Mouse (Mus musculus) erythroblast, embryonic 14.5 days (primary cell): ENCODE results near the gene Cyp3a25. TPM values are rescaled to one million over a fixed set of nuclear protein-coding genes. Genes with fewer than 3 reads are reported as not detected.
"Not testable (repeated sequence)": the region's sequence is repeated elsewhere in the genome, so short reads cannot be mapped to it uniquely, and the experiment has no call there.

ENCODE experiments used
- H3K27me3 ChIP-seq: 2 replicates; pipeline ENCODE4 v1.6.1; 2012; ENCODE audit warnings: inconsistent platforms; ENCODE audit not compliant: control insufficient read depth
- H3K36me3 ChIP-seq: 2 replicates; pipeline ENCODE4 v1.6.1; 2012; ENCODE audit warnings: mild to moderate bottlenecking, inconsistent platforms; ENCODE audit not compliant: control insufficient read depth
- H3K4me1 ChIP-seq: 2 replicates; pipeline ENCODE4 v1.6.1; 2012; ENCODE audit warnings: inconsistent platforms; ENCODE audit not compliant: control insufficient read depth
- H3K4me3 ChIP-seq: replicated peaks from 2 replicates; pipeline ENCODE3; 2012; ENCODE audit warnings: moderate library complexity, mild to moderate bottlenecking, inconsistent platforms
- H3K9me3 ChIP-seq: 2 replicates; pipeline ENCODE4 v1.6.1; 2012; ENCODE audit warnings: low read length, inconsistent platforms, mixed read lengths; ENCODE audit not compliant: control insufficient read depth
- GATA1 ChIP-seq: IDR thresholded peaks from 2 replicates; pipeline ENCODE4 v1.6.1; 2012; ENCODE audit warnings: low read length, inconsistent platforms, mixed read lengths
- TAL1 ChIP-seq: IDR thresholded peaks from 3 replicates; pipeline ENCODE4 v1.6.1; 2012; ENCODE audit warnings: low read length, inconsistent platforms, mixed read lengths
- polyA plus RNA-seq: library from polyadenylated mRNA; stranded (reverse); fragments of >175 nt; gene quantifications from 2 replicates; pipeline ENCODE4 v1.2.3, GENCODE M21; 2012

Cyp3a25 gene
- polyA plus RNA-seq, result 0.02 TPM in 1 of 2 replicates, not detected in the other

- H3K4me3 ChIP-seq, H3K27me3 ChIP-seq, H3K4me1 ChIP-seq, H3K36me3 ChIP-seq: not testable (repeated sequence)
- H3K9me3 ChIP-seq, result peaks cover 15% of the 10 kb centered on the region
Observed at GRCm38 (mm10) chr5:146009509-146009908, at the start of gene Cyp3a25. Gene Cyp3a25, minus strand, starts transcription at chr5:146009618.

- Histone ChIP-seq H3K4me3 (no peak overlapping the region), H3K36me3 (no peaks in the 10 kb centered on the region), H3K27me3 (no peaks in the 10 kb centered on the region), H3K4me1 (no peaks in the 10 kb centered on the region), H3K9me3 (peaks cover 20% of the 10 kb centered on the region)
- no peak for TF ChIP-seq TAL1
- no peak for TF ChIP-seq GATA1
Observed at GRCm38 (mm10) chr5:146021136-146021535, 11.7 kb upstream of the Cyp3a25 start.

GRCm38 (mm10) chr5:146018275-146018674, 8.9 kb upstream of the Cyp3a25 start:
- Histone ChIP-seq H3K4me3 (no peak overlapping the region), H3K9me3 (peaks cover 33% of the 10 kb centered on the region), H3K36me3 (no peaks in the 10 kb centered on the region), H3K4me1 (no peaks in the 10 kb centered on the region), H3K27me3 (no peaks in the 10 kb centered on the region)
- TF ChIP-seq TAL1, result no peak

DNA sequence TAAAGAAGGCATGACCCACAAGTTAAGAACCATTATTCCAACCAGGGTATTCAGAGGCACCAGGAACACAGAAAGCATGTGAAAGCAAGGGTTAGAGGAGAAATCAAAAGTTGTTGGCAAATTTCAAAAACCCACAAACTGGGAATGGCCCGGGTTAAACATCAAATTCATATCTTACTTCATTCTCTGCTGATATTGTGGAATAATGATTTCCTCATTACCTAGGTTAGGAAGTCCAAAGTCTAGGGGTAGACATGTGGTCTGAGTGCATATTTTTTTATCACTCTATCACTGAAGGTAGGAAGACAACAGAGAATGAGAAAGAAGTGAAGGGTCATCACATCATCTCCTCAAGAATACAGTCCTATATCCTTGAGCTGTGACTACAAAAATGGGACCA, 1.8 kb upstream of the Cyp3a25 start:
- Histone ChIP-seq H3K36me3 (no peaks in the 10 kb centered on the region), H3K9me3 (peaks cover 22% of the 10 kb centered on the region), H3K27me3 (no peaks in the 10 kb centered on the region), H3K4me3 (no peak overlapping the region), H3K4me1 (no peaks in the 10 kb centered on the region)
- TF ChIP-seq TAL1 (no peak), GATA1 (no peak)

DNA sequence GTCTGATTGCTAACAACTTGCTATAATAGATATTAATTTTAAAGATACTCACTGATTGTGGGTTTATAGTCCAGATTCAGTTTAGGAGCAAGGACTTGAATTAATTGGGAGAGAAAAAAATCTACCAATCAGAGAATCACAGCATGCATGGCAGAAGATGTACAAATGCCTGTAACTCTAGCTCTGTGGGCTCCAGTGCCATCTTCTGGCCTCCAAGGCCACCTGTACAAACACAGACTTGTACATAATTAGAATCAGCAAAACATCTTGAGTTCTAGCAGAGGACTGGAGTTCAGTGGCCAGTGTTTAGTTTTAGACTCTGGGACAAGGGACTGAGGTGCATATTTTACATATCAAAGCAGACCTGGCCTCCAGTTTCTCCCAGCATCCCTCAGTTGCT, 42.3 kb downstream of the Cyp3a25 start:
- H3K4me1 ChIP-seq, result no peaks in the 10 kb centered on the region
- no peak for TF ChIP-seq GATA1
- no peak for TF ChIP-seq TAL1
- no peaks in the 10 kb centered on the region for H3K27me3 ChIP-seq
- H3K9me3 ChIP-seq, result peaks cover 15% of the 10 kb centered on the region
- no peak overlapping the region for H3K4me3 ChIP-seq
- H3K36me3 ChIP-seq, result no peaks in the 10 kb centered on the region

Other genes starting within 250 kb of the Cyp3a25 start
- not detected in 2 replicates for gene Cyp3a44, start 203.7 kb downstream of the Cyp3a25 start, polyA plus RNA-seq
- not detected in 2 replicates for gene Cyp3a11, start 129.7 kb downstream of the Cyp3a25 start, polyA plus RNA-seq
- gene Cyp3a59, start 69.6 kb upstream of the Cyp3a25 start, polyA plus RNA-seq, result not detected in 2 replicates
- gene Gm5565, start 150.9 kb upstream of the Cyp3a25 start, polyA plus RNA-seq, result not detected in 2 replicates
- gene Gm6309, start 161.1 kb upstream of the Cyp3a25 start, polyA plus RNA-seq, result not detected in 2 replicates
- not detected in 2 replicates for gene 1700001J03Rik, start 175.7 kb upstream of the Cyp3a25 start, polyA plus RNA-seq
- 0.90 and 1.8 TPM in 2 replicates for gene Rnf6, start 211.9 kb upstream of the Cyp3a25 start, polyA plus RNA-seq
- gene Cdk8, start 221.6 kb upstream of the Cyp3a25 start, polyA plus RNA-seq, result 9.3 and 11.8 TPM in 2 replicates